Mouse (Mus musculus): ENCODE results near the gene St6gal1.

The St6gal1 gene

GRCm38 (mm10) chr16:23272521-23273230 is 48.1 kb downstream of the St6gal1 start:
- no peak for DNase-seq (ENCODE audit: low spot score in 2 of 2)

GRCm38 (mm10) chr16:23274005-23274404 is 49.5 kb downstream of the St6gal1 start:
- DNase-seq (ENCODE audit: low spot score in 2 of 2), result no peak

- DNase-seq (ENCODE audit: low spot score in 2 of 2), result no peak
These were observed 50.2 kb downstream of the St6gal1 start for GRCm38 (mm10) chr16:23274606-23275310.

GRCm38 (mm10) chr16:23275661-23276060 is 51.1 kb downstream of the St6gal1 start:
- DNase-seq (ENCODE audit: low spot score in 2 of 2), result no peak

- DNase-seq (ENCODE audit: low spot score in 2 of 2), result peak in 1 of 2 experiments; percentile 63
These were observed 55.6 kb downstream of the St6gal1 start for GRCm38 (mm10) chr16:23279879-23280741.

- no peak for DNase-seq (ENCODE audit: low spot score in 2 of 2)
These were observed 56.2 kb downstream of the St6gal1 start for GRCm38 (mm10) chr16:23280742-23281090.

GRCm38 (mm10) chr16:23282241-23282640 is 57.7 kb downstream of the St6gal1 start:
- no peak for DNase-seq (ENCODE audit: low spot score in 2 of 2)

- DNase-seq (ENCODE audit: low spot score in 2 of 2), result no peak
These were observed 58.4 kb downstream of the St6gal1 start for GRCm38 (mm10) chr16:23282941-23283340.

- DNase-seq (ENCODE audit: low spot score in 2 of 2), result no peak
These were observed 59.1 kb downstream of the St6gal1 start for GRCm38 (mm10) chr16:23283677-23284076.

GRCm38 (mm10) chr16:23284470-23285394 is 60.2 kb downstream of the St6gal1 start:
- DNase-seq (ENCODE audit: low spot score in 2 of 2), result no peak

GRCm38 (mm10) chr16:23286380-23287097 is 62.0 kb downstream of the St6gal1 start:
- DNase-seq (ENCODE audit: low spot score in 2 of 2), result peak in 1 of 2 experiments; percentile 61

- DNase-seq (ENCODE audit: low spot score in 2 of 2), result peak in 1 of 2 experiments; percentile 22
These were observed 62.9 kb downstream of the St6gal1 start for GRCm38 (mm10) chr16:23287312-23288040.

- DNase-seq (ENCODE audit: low spot score in 2 of 2), result no peak
These were observed 63.6 kb downstream of the St6gal1 start for GRCm38 (mm10) chr16:23288103-23288502.

GRCm38 (mm10) chr16:23289424-23289823 is 64.9 kb downstream of the St6gal1 start:
- DNase-seq (ENCODE audit: low spot score in 2 of 2), result peak in 1 of 2 experiments; percentile 3

GRCm38 (mm10) chr16:23290171-23290570 is 65.6 kb downstream of the St6gal1 start:
- peak in 1 of 2 experiments; percentile 6 for DNase-seq (ENCODE audit: low spot score in 2 of 2)

GRCm38 (mm10) chr16:23291521-23291920 is 67.0 kb downstream of the St6gal1 start:
- DNase-seq (ENCODE audit: low spot score in 2 of 2), result no peak

- DNase-seq (ENCODE audit: low spot score in 2 of 2), result peak in 1 of 2 experiments; percentile 6
These were observed 69.7 kb downstream of the St6gal1 start for GRCm38 (mm10) chr16:23294236-23294635.

- DNase-seq (ENCODE audit: low spot score in 2 of 2), result no peak
These were observed 70.2 kb downstream of the St6gal1 start for GRCm38 (mm10) chr16:23294747-23295146.

GRCm38 (mm10) chr16:23295720-23296119 is 71.2 kb downstream of the St6gal1 start:
- DNase-seq (ENCODE audit: low spot score in 2 of 2), result no peak

GRCm38 (mm10) chr16:23296721-23297120 is 72.2 kb downstream of the St6gal1 start:
- DNase-seq (ENCODE audit: low spot score in 2 of 2), result peak in 1 of 2 experiments; percentile 3
